Mouse (Mus musculus) liver, embryonic 15.5 days (tissue): ENCODE data around the gene Zc3h7b. TPM values are rescaled to one million over a fixed set of nuclear protein-coding genes. Genes with fewer than 3 reads are reported as not detected.

Experiments
- ATAC-seq: fragments of 200-750 bp; cut with Nextera tagmentation; 2 replicates; pipeline ENCODE4 v1.8.0; 2017; ENCODE audit warnings: moderate number of reproducible peaks, mild to moderate bottlenecking, moderate library complexity; ENCODE audit not compliant: insufficient read depth
- H3K27ac ChIP-seq: fragments of 300-500 bp; sonication (generic); replicated peaks from 2 replicates; pipeline ENCODE4 v1.5.1; 2015; ENCODE audit warnings: mild to moderate bottlenecking, inconsistent platforms
- H3K27me3 ChIP-seq: fragments of 300-500 bp; sonication (generic); 2 replicates; pipeline ENCODE4 v1.6.1; 2015; ENCODE audit warnings: mild to moderate bottlenecking, inconsistent platforms
- H3K36me3 ChIP-seq: fragments of 300-500 bp; sonication (generic); replicated peaks from 2 replicates; pipeline ENCODE4 v1.6.1; 2015; ENCODE audit warnings: moderate library complexity, mild to moderate bottlenecking, inconsistent platforms
- H3K4me1 ChIP-seq: fragments of 300-500 bp; sonication (generic); replicated peaks from 2 replicates; pipeline ENCODE4 v1.6.1; 2015; ENCODE audit warnings: inconsistent platforms
- H3K4me2 ChIP-seq: fragments of 300-500 bp; sonication (generic); 2 replicates; pipeline ENCODE4 v1.6.1; 2015; ENCODE audit warnings: moderate library complexity, mild to moderate bottlenecking, inconsistent platforms
- H3K4me3 ChIP-seq: fragments of 300-500 bp; sonication (generic); replicated peaks from 2 replicates; pipeline ENCODE4 v1.5.1; 2015; ENCODE audit warnings: mild to moderate bottlenecking, inconsistent platforms
- H3K9ac ChIP-seq: fragments of 300-500 bp; sonication (generic); 2 replicates; pipeline ENCODE4 v1.6.1; 2015; ENCODE audit warnings: moderate library complexity, mild to moderate bottlenecking, inconsistent platforms
- H3K9me3 ChIP-seq: fragments of 300-500 bp; sonication (generic); replicated peaks from 2 replicates; pipeline ENCODE4 v1.6.1; 2016; ENCODE audit warnings: inconsistent platforms
- WGBS: fragments of 180-500 bp; shearing (Covaris S2); methylation state at CpG from one replicate; pipeline ENCODE4 v1.1.7; 2015; ENCODE audit warnings: mixed read lengths; ENCODE audit not compliant: insufficient replicate concordance; 5-methylcytosine and 5-hydroxymethylcytosine counted together
- polyA plus RNA-seq: library from polyadenylated mRNA; unstranded; fragments of >200 nt; fragmentation: Nextera tagmentation; extraction: Ambion mirVana; gene quantifications from 2 replicates; pipeline ENCODE4 v1.2.1, GENCODE M21; 2015

The Zc3h7b gene
- polyA plus RNA-seq, 1 experiment from 2014 or later = 5.0 TPM

- Histone ChIP-seq H3K4me2 (no peak overlapping the region), H3K4me3 (no peak overlapping the region), H3K4me1 (peaks cover 34% of the 10 kb centered on the region), H3K9ac (no peak overlapping the region), H3K36me3 (0 out of 2 replicates have a peak, but pooled peaks cover 8% of the 10 kb centered on the region), H3K9me3 (0 out of 2 replicates have a peak, but pooled peaks cover 4% of the 10 kb centered on the region), H3K27me3 (no peaks in the 10 kb centered on the region), H3K27ac (no peak overlapping the region)
- 39% methylated on average over 9 of the region's 9 CpGs for WGBS
- no peak for ATAC-seq
Observed at GRCm38 (mm10) chr15:81765651-81766050, 20.8 kb downstream of the Zc3h7b start.

- peaks cover 33% of the 10 kb centered on the region for H3K4me1 ChIP-seq
- 81% methylated on average over 5 of the region's 5 CpGs for WGBS
Observed at GRCm38 (mm10) chr15:81766439-81766838, 21.6 kb downstream of the Zc3h7b start.

GRCm38 (mm10) chr15:81769037-81769436 is 24.2 kb downstream of the Zc3h7b start:
- WGBS = 62% methylated on average over 13 of the region's 13 CpGs
- H3K36me3 ChIP-seq = peaks cover 8% of the 10 kb centered on the region; the same call in 1 of the 2 replicates
- peak; percentile 35; the same call in 1 of the 2 replicates for ATAC-seq
- H3K27me3 ChIP-seq = no peaks in the 10 kb centered on the region
- H3K4me2 ChIP-seq = no peak overlapping the region
- H3K4me3 ChIP-seq = no peak overlapping the region
- no peak overlapping the region for H3K27ac ChIP-seq
- H3K9me3 ChIP-seq = no peaks in the 10 kb centered on the region
- peaks cover 27% of the 10 kb centered on the region for H3K4me1 ChIP-seq
- H3K9ac ChIP-seq = no peak overlapping the region

More at GRCm38 (mm10) chr15:81766439-81766838, 21.6 kb downstream of the Zc3h7b start:
- H3K4me2 ChIP-seq = no peak overlapping the region
- H3K27me3 ChIP-seq = no peaks in the 10 kb centered on the region
- 0 out of 2 replicates have a peak, but pooled peaks cover 8% of the 10 kb centered on the region for H3K36me3 ChIP-seq
- H3K9me3 ChIP-seq = 0 out of 2 replicates have a peak, but pooled peaks cover 4% of the 10 kb centered on the region
- no peak overlapping the region for H3K4me3 ChIP-seq
- no peak overlapping the region for H3K27ac ChIP-seq
- H3K9ac ChIP-seq = 0 out of 2 replicates have a peak overlapping the region, but pooled peaks have one; percentile 4
- no peak for ATAC-seq

GRCm38 (mm10) chr15:81772431-81773120 is 27.7 kb downstream of the Zc3h7b start:
- WGBS = 86% methylated on average over 20 of the region's 20 CpGs
- no peak overlapping the region for H3K4me2 ChIP-seq
- no peaks in the 10 kb centered on the region for H3K27me3 ChIP-seq
- ATAC-seq = no peak
- H3K4me3 ChIP-seq = no peak overlapping the region
- H3K27ac ChIP-seq = no peak overlapping the region
- peaks cover 11% of the 10 kb centered on the region; the same call in 1 of the 2 replicates for H3K36me3 ChIP-seq
- no peak overlapping the region for H3K9ac ChIP-seq
- no peaks in the 10 kb centered on the region for H3K9me3 ChIP-seq
- peaks cover 18% of the 10 kb centered on the region for H3K4me1 ChIP-seq

GRCm38 (mm10) chr15:81774505-81775171 is 29.8 kb downstream of the Zc3h7b start:
- Histone ChIP-seq H3K27me3 (no peaks in the 10 kb centered on the region), H3K36me3 (peaks cover 31% of the 10 kb centered on the region), H3K9ac (no peak overlapping the region), H3K4me2 (no peak overlapping the region), H3K27ac (no peak overlapping the region), H3K9me3 (no peaks in the 10 kb centered on the region), H3K4me3 (no peak overlapping the region), H3K4me1 (peaks cover 22% of the 10 kb centered on the region)
- 71% methylated on average over 15 of the region's 15 CpGs for WGBS
- ATAC-seq = no peak

- H3K36me3 ChIP-seq = peaks cover 45% of the 10 kb centered on the region
- 41% methylated on average over 11 of the region's 11 CpGs for WGBS
Observed at GRCm38 (mm10) chr15:81776631-81777422, 32.0 kb downstream of the Zc3h7b start.

GRCm38 (mm10) chr15:81781816-81782215 is 37.0 kb downstream of the Zc3h7b start:
- ATAC-seq = no peak
- H3K36me3 ChIP-seq = peaks cover 69% of the 10 kb centered on the region
- H3K9me3 ChIP-seq = no peaks in the 10 kb centered on the region
- H3K4me2 ChIP-seq = no peak overlapping the region
- peaks cover 14% of the 10 kb centered on the region for H3K4me1 ChIP-seq
- H3K4me3 ChIP-seq = no peak overlapping the region
- no peaks in the 10 kb centered on the region for H3K27me3 ChIP-seq
- H3K27ac ChIP-seq = no peak overlapping the region
- no peak overlapping the region for H3K9ac ChIP-seq
- WGBS = 79% methylated on average over 7 of the region's 7 CpGs

More at GRCm38 (mm10) chr15:81776631-81777422, 32.0 kb downstream of the Zc3h7b start:
- ATAC-seq = 0 out of 2 replicates have a peak, but pooled peaks have one; percentile 25
- Histone ChIP-seq H3K9ac (no peak overlapping the region), H3K27ac (no peak overlapping the region), H3K4me3 (no peak overlapping the region), H3K27me3 (no peaks in the 10 kb centered on the region), H3K4me2 (no peak overlapping the region), H3K4me1 (peaks cover 22% of the 10 kb centered on the region), H3K9me3 (no peaks in the 10 kb centered on the region)

GRCm38 (mm10) chr15:81784762-81785161 is 39.9 kb downstream of the Zc3h7b start:
- no peak overlapping the region for H3K27ac ChIP-seq
- no peak overlapping the region for H3K9ac ChIP-seq
- H3K4me3 ChIP-seq = no peak overlapping the region
- H3K36me3 ChIP-seq = peaks cover 50% of the 10 kb centered on the region
- no peaks in the 10 kb centered on the region for H3K27me3 ChIP-seq
- no peaks in the 10 kb centered on the region for H3K9me3 ChIP-seq
- H3K4me1 ChIP-seq = no peaks in the 10 kb centered on the region
- WGBS = 68% methylated on average over 5 of the region's 5 CpGs
- H3K4me2 ChIP-seq = no peak overlapping the region
- no peak for ATAC-seq

- Histone ChIP-seq H3K27ac (no peak overlapping the region), H3K36me3 (peaks cover 41% of the 10 kb centered on the region), H3K27me3 (no peaks in the 10 kb centered on the region), H3K9ac (no peak overlapping the region), H3K4me3 (no peak overlapping the region), H3K4me2 (no peak overlapping the region), H3K9me3 (no peaks in the 10 kb centered on the region), H3K4me1 (no peaks in the 10 kb centered on the region)
- WGBS = 83% methylated on average over 8 of the region's 8 CpGs
- ATAC-seq = no peak
Observed at GRCm38 (mm10) chr15:81785701-81786100, 40.8 kb downstream of the Zc3h7b start.

- H3K36me3 ChIP-seq = peaks cover 36% of the 10 kb centered on the region
- no peak overlapping the region for H3K4me2 ChIP-seq
- no peak for ATAC-seq
- H3K27ac ChIP-seq = no peak overlapping the region
- no peaks in the 10 kb centered on the region for H3K9me3 ChIP-seq
- WGBS = 83% methylated on average over 13 of the region's 13 CpGs
- no peaks in the 10 kb centered on the region for H3K27me3 ChIP-seq
- peaks cover 9% of the 10 kb centered on the region; the same call in 1 of the 2 replicates for H3K4me1 ChIP-seq
- H3K9ac ChIP-seq = no peak overlapping the region
- no peak overlapping the region for H3K4me3 ChIP-seq
Observed at GRCm38 (mm10) chr15:81787525-81787924, 42.7 kb downstream of the Zc3h7b start.
